Mouse (Mus musculus) megakaryocyte-erythroid progenitor cell, adult 5-6 weeks (primary cell): ENCODE data around the gene Cdh20. TPM values are rescaled to one million over a fixed set of nuclear protein-coding genes. Genes with fewer than 3 reads are reported as not detected.
A peak's percentile ranks its signal among the peaks of the same experiment; 100 is the strongest.
"Not testable (repeated sequence)": the region's sequence is repeated elsewhere in the genome, so short reads cannot be mapped to it uniquely, and the experiment has no call there.

ENCODE experiments used
- ATAC-seq: replicated peaks from 2 replicates; pipeline ENCODE4 v1.8.0; 2016; ENCODE audit warnings: mild to moderate bottlenecking, inconsistent platforms; ENCODE audit not compliant: severe bottlenecking, poor library complexity, low FRiP score, low TSS enrichment
- total RNA-seq, 2 experiments: library from RNA; stranded (forward) in 1 of 2; stranded (reverse) in 1 of 2; fragments of 200-1000, 215-1000 nt in 1 of 2; fragments of >200 nt in 1 of 2; fragmentation: Nextera tagmentation in 1 of 2; gene quantifications; 2 replicates each; pipeline ENCODE4 v1.2.3; 2014 to 2017

Gene Cdh20
- total RNA-seq, 2 experiments from 2014 or later = not detected

DNA sequence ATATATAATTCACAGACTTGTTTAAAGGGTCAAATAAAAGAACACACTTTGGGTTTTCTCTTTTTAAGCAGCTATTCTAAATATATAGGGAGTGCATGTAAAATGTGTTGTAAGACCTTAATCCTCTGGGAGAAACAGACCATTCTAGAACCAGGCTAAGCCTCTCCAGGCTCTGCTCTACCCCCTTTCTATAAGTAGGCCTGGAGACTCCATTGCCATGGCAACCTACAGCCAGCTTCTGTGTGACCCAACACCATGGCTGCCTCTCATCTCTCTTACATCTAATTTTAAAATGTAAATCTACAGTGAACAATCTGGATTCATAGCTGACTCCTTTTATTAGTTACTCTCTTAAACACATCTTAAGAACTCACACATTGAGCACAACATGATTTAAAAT is 133.5 kb downstream of the Cdh20 start:
- ATAC-seq = no peak

DNA sequence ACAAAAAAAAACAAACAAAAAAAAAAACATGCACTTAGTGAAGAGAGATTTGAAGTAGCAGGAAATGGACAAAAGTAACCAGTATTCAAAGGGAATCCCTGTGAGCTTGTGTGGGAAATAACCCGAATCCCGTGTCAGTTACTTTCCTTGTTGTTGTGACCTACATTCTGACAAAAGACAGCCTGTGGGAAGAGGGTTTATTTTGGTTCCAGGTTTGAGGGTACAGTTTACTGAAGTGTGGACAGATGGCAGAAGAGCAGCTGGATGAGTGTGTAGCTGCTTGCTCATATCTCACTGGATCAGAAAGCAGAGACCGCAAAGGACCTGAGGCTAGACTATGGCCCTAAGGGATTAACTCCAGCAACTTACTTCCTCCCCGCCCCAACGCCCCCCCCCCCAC is 135.1 kb downstream of the Cdh20 start:
- no peak for ATAC-seq

DNA sequence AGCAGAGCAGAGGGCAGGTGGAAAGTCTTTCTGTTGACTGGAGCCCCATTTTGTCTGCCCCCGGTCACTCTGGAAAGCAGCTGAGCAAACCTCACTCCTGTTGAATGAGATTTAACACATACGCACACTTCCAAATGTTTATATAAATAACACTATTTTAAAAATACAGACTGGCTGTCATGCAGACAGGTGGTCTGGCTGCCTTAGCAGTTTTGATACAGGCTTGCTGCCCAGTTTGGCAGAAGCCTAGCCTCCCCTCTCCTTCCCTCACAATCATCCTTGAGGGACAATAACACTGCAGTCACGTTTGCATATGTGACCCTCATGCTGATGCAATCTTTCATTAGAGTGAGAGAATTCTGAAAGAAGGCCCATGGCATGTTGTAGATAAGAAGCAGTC is 144.1 kb downstream of the Cdh20 start:
- no peak for ATAC-seq

DNA sequence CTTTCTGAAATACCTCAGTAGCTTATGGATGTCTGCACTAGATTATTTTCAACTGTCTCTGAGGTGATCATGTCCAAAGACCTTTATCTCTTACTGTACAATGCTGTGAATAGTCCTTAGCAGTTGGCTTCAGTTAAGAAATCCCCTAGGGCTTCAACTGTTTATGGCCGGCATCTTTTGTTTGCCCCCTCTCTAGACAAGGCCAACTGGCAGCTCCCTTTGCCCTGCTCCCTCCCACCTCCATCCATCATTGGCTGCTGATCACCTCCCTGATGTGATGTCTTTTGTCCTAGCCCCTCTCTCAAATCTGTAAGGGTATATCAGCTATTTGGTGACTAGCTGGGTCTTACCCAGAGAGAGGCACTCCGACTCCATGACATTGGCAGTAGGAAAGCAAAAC is 148.2 kb downstream of the Cdh20 start:
- no peak for ATAC-seq

DNA sequence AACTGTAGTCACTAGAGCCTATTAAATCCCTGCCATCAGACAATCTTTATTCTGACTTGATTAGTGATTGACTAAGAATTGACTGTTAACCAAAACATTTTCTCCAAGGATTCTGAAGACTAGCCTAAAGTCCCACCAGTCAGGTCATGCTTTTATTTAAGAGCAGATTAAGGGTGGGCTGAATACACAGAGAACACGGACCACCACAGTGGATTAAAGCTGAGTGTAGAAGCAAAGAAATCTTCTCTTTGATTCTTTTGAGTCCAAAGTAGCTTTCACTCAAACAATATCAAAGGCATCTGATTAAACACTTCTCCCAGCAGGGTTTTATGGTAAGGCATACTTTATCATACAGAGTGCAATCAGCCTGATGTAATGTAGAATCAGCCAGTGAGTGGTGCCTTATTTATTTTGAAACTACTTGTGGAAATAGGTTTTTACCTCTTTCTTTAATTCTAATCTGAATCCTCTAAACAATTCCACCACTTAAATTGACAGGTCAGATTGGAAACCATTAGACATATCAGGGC is 149.0 kb downstream of the Cdh20 start:
- ATAC-seq = no peak

DNA sequence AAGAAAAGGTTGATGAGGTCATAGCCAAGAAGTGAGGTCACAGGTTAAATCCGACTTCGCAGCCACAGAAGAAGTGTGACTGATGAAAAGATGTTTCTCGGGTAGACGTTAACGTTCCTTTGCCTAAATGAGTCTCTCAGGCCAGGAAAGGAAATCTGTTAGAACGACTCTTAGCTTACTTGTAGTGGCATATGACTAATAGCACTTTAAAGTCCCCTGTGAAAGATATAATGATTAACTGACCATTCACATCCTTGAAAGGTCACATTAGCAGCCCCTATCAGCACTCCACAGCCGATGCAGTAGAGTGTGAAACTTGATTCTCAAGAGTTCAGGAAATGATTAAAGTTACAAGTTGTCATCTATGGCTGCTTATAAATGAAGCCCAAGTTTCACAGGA is 164.7 kb downstream of the Cdh20 start:
- ATAC-seq = no peak

DNA sequence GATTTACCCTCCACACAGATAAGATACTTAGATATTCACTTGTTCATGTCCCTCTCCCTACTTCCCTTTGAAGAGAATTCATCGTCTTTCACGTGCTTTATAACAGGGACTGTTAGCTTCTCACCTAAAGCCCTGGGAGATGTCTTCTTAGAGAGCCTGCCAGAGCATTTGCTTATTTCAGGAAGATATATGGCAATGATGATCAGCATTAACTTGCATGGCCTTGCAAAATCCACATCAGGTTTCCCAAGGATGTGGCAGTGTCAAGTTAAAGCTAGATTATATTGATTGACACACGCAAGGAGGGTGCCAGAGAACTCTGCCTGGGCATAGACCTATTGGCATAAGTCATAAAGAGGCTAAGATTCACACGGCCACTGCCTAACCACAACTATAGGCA is 168.6 kb downstream of the Cdh20 start:
- ATAC-seq = no peak

DNA sequence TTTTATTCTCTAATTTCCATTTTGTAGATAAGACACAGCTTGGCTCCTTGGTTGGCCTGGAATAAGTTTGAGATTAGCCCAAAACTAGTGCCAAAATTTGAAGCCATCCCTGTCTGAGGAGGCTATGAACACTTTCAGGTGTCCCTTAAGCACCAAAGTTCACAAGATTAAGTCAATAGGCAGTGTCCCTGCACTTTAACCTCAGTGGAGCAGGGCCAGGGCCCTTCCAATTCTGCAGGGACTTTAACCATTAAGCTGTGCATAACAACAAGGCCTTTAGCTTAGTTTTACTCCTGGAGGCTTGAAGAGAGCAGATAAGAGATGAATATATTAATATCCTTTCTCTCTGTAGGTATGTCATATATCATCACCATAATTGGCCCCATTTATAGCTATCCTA is 170.8 kb downstream of the Cdh20 start:
- no peak for ATAC-seq

DNA sequence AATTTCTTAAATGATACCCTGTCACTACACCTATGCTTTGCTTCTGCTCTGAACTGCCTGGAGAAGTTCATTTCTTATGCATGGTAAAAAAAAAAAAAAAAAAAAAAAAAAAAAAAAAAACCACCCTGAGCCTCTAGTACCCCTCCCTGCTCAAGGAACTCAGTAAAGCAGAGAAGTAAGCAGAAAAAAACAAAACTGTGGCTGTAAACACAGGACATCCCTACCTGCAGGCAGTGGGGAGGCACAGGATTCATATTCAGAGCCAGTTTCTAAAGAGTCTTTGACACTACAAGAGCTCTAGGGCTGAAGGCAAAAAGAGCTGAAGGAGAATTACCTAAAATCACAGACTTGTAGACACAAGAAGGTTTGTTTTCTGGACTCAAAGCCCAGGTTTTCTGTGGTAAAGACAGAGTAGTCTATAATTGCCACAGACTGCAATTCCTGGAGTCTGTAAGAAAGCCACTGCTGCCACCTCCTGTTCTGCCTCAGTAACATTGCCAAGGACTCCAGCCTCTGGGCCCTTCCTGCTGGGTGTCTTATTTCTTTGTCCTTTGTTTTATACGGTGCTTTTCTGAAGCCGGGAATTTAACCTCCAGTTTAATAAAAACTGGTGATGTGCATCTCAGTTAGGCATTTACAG is 176.3 kb downstream of the Cdh20 start:
- ATAC-seq = no peak

DNA sequence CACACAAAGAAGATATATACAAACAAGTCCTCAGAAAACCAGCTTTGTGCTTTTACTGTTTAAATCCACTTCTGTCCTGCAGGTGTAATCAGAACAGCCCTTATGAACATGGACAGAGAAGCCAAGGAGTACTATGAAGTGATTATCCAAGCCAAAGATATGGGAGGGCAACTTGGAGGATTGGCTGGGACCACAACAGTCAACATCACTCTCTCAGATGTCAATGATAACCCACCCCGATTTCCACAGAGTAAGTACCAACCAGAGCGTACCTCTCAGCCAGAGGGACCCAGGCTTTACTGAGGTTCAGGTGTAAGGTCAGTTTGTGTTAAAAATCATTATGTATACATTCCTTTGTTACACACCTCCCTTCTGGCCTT is 176.8 kb downstream of the Cdh20 start:
- no peak for ATAC-seq

DNA sequence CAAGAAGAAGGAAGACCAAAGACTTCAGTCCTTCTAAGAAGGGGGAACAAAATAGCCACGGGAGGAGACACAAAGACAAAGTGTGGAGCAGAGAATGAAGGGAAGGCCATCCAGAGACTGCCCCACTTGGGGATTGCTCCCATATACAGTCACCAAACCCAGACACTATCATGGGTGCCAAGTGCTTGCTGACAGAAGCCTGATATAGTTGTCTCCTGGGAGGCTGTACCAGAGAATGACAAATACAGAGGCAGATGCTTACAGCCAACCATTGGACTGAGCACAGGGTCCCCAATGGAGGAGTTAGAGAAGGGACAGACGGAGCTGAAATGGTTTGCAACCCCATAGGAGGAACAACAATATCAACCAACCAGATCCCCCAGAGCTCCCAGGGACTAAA is 181.3 kb downstream of the Cdh20 start:
- not testable (repeated sequence) for ATAC-seq

DNA sequence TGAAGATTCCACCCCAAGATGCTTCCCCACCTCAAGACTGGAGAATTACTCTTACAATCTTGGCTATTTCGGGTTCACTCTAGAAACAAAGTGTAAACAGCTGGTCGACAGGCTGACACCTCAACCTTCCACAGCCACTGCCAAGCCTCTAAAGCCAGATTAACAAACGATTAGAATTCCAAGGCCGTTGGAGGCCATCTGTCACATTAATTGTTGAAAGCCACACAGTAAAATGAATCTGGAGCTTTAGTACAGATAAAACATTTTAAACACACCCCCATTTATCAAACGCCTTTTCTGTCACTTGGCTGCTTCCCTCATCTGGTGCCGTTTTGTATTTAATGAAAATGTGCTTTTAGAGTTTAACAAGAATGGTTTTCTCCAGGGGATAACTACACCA is 188.7 kb downstream of the Cdh20 start:
- ATAC-seq = no peak

DNA sequence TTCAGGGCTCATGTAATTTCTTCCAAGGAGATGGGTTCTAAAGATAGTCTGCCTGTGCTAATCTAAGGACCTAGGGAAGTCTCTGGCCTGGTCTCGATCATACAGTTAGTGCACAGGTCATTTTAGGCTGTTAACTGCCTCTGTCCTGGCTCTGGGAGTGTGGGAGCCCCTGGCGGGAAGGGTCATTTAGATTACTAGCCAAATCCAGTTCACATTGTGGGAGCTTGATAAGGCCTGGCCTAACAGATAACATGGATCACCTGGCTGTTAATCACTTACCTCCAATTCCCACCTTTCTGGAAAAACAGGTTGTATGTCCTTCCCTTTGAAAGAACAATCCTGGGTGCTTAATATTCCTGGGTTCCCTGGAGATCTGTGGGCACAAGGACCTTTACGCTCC is 193.3 kb downstream of the Cdh20 start:
- no peak for ATAC-seq

DNA sequence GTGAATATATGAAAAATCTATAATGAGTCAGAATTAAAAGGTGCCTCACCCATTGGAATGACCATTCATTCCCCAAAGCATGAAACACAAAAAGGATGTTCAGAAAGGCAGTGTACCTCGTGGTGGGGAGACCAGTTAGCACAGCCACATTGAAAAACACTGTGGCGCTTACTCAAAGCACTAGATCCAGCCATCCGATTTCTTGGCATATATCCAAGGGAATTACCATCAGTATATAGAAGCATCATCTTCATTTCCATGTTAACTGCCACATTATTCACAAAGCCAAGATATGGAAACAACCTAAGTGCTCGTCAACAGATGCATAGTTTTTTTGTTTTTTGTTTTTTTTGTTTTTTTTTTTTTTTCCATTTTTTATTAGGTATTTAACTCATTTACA is 193.9 kb downstream of the Cdh20 start:
- ATAC-seq = no peak

DNA sequence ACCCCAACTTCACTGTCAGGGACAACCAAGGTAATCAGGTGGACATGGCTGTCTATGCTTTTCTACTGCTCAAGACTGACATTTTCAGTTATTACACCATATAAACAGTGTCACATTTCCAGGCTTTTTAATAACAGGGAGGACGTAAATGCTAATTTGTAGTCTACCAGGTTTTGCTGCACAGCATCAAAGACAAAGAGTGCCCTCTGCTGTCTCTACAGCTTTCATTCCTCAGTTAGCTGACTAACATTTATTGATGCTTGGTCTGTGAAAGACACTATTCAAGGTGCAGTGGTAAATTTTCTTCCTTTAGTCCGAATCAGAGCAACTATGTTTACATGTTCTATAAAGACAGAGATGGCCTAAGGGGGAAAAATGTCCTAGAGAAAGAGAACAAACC is 210.7 kb downstream of the Cdh20 start:
- no peak for ATAC-seq

DNA sequence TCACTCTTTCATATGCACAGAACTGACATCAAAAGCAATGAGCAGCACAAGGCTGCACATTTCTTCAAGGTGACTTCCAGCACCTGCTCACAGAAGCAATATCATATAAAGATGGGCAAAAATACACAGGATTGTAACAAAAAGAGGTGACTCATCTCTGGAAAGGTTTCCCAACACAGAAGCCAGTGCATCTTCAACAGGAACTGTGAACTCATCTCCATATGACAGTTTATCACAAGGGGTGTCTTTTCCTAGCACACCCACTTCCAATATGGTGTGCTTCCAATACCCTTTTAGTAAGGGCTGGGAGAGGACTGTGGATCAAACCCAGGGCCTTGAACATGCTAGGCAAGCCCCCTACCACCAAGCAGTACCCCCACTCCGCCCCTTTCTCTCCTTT is 211.9 kb downstream of the Cdh20 start:
- ATAC-seq = no peak

DNA sequence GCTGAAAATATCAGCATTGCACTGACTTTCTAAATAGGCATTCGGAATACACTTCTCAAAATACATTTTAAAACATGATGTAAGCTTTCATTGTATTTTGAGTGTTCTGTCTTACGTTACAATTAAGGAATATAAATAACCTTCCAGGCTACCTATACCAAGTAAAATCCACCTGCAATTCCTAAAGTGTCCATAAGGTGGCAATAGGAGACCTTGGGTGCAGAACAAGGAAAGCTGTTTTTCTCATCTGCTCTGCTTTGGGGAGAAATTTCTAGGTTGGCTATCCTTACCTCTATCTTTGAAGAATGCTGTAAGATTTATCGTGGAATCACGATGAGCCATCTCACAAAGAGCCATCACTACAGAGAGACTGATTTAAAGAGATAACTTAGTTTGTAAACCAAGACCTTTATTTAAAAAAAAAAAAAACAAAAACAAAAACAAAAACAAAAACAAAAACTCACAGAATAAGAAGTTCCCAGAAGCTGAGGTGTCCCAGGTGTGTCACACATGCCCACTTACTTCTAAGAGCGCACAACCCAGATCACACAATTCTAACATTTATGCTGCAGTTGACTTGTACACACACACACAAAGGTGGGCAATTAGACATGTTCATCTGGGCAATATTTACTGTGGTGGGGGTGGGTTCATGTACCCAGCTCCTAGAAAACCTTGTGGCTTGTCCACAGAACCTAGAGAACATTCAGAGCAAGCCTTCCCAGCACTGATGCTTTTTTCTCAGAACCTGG is 218.1 kb downstream of the Cdh20 start:
- ATAC-seq = peak; percentile 81; the same call in 1 of the 2 replicates

DNA sequence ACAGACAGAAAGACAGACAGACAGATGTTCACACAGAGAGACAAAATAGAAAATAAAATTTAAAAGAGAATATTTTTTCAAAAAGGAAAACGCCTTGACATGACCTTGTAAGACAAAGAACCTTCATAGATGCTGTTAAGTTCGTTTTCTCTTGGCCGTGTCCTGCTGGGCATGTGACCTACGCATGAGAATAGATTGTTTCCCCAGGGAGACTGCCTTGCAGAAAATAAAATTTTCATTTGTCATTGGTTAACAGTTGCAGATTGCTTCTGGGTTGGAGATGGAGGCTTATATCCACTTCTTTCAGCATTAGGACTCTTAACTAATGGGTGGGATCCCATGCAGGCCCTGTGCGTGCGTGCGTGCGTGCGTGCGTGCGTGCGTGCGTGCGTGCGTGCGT is 219.2 kb downstream of the Cdh20 start:
- ATAC-seq = no peak

DNA sequence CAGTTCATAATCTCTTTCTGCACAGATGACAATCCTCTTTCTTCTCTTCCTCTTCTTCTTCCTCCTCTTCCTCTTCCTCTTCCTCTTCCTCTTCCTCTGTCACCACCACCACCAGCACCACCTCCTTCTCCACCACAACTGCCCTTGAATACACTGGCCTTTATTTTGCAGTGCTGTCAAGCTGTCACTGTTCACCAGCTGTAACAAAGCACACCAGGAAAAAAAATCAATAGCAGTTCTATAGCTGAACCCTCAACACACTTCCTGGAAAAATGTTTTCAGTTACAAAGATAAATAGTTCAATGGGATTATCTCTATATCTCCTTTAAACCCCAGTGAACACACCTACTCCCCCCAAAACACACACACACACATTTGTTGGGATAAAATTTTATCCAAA is 224.1 kb downstream of the Cdh20 start:
- ATAC-seq = no peak

DNA sequence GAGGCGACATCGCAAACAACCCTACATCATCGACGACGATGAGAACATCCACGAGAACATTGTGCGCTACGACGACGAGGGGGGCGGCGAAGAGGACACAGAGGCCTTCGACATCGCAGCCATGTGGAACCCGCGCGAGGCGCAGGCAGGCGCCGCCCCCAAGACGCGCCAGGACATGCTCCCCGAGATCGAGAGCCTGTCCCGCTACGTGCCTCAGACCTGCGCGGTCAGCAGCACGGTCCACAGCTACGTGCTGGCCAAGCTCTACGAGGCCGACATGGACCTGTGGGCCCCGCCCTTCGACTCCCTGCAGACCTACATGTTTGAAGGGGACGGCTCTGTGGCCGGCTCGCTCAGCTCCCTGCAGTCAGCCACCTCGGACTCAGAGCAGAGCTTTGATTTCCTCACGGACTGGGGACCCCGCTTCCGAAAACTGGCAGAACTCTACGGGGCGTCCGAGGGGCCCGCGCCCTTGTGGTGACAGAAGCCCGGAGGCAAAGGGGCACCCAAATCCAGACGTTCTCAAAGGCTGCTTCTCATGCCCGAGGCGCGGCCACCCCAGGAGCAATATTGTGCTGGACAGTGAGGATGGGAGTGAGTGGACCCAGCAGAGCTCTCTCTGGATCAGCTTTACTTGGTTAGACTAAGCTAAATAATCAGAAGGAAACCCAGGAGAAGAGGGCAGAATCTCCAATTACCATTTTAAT is 225.7 kb downstream of the Cdh20 start:
- no peak for ATAC-seq

DNA sequence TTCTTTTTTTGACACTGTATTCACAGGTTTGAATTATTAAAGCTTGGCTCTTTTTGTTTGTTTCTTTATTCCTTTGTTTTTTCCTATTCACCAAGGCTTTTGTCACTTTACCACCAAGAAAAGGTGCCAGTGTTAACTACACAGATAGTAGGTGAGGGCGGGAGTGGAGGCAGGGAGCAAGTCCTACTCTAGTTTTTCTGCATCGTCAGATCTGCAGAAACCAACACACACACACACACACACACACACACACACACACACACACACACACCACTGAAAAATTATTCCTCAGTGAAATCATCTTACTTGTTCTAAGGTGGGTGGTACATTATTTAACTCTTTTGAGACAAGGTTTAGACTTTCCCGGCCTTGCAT is 226.3 kb downstream of the Cdh20 start:
- no peak for ATAC-seq
